Mouse (Mus musculus): Measurements from ENCODE around the gene Etnppl. TPM values are rescaled to one million over a fixed set of nuclear protein-coding genes. Genes with fewer than 3 reads are reported as not detected.

The Etnppl gene
- polyA plus RNA-seq, 1 experiment from 2014 or later, result not detected

DNA sequence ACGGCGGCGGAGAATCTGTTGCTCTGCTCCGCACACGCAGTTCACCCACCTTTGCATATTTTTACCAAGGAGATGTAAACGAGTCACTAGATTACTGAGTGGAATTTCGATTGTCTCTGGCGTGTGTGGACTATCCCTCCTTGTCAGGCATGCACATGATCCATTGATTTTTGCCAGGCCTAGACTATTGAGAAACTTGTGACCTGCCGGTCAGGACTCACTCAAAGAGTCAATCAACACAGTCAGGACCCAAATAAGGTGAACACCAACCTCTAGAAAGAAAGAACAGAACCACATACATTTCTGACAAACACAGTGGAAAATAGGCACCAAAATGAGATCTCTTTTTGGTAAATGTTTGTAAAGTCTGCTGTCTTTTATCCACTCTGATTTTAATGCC is 2.8 kb upstream of the Etnppl start:
- H3K4me1 ChIP-seq, result no peaks in the 10 kb centered on the region
- H3K9ac ChIP-seq, result no peak overlapping the region
- H3K36me3 ChIP-seq, result no peaks in the 10 kb centered on the region
- WGBS (ENCODE audit: insufficient replicate concordance), result 69% methylated on average over 9 of the region's 9 CpGs
- ATAC-seq, result no peak
- H3K4me3 ChIP-seq, result no peak overlapping the region
- H3K27me3 ChIP-seq (replicated peaks), result peaks cover 26% of the 10 kb centered on the region
- H3K4me2 ChIP-seq, result no peak overlapping the region
- no peak overlapping the region for H3K27ac ChIP-seq
- no peaks in the 10 kb centered on the region for H3K9me3 ChIP-seq (replicated peaks)

GRCm38 (mm10) chr3:130615625-130616024 is 1.6 kb upstream of the Etnppl start:
- no peaks in the 10 kb centered on the region for H3K36me3 ChIP-seq
- ATAC-seq, result no peak
- no peaks in the 10 kb centered on the region for H3K9me3 ChIP-seq (replicated peaks)
- no peak overlapping the region for H3K27ac ChIP-seq
- no peaks in the 10 kb centered on the region for H3K4me1 ChIP-seq
- H3K9ac ChIP-seq, result no peak overlapping the region
- H3K4me3 ChIP-seq, result no peak overlapping the region
- H3K27me3 ChIP-seq (replicated peaks), result peaks cover 26% of the 10 kb centered on the region
- 50% methylated on average over 8 of the region's 8 CpGs for WGBS (ENCODE audit: insufficient replicate concordance)
- H3K4me2 ChIP-seq, result no peak overlapping the region

- Histone ChIP-seq H3K9me3 (replicated peaks) (no peaks in the 10 kb centered on the region), H3K9ac (no peak overlapping the region), H3K27ac (no peak overlapping the region), H3K4me2 (no peak overlapping the region), H3K4me3 (no peak overlapping the region), H3K36me3 (no peaks in the 10 kb centered on the region), H3K4me1 (no peaks in the 10 kb centered on the region), H3K27me3 (replicated peaks) (peaks cover 26% of the 10 kb centered on the region)
- ATAC-seq, result no peak
- 63% methylated on average over 12 of the region's 12 CpGs for WGBS (ENCODE audit: insufficient replicate concordance)
Measured at GRCm38 (mm10) chr3:130620517-130621146, 3.4 kb downstream of the Etnppl start.

DNA sequence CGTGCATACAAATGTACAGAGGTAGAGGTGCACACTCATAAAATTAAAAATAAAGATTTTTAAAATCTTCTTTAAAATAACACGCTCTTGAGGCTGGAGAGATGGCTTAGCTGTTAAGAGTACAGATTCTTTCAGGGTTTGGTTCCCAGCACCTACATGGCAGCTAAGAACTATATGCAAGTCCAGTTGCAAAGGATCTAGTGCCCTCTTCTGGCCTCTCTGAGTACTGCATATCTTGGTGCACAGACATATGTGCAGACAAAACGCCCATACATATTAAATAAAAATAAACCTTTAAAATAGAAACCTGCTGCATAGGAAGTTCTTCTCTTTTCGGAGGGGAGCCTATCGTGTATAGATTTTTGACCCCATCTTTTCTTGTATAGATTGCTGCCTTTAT is 11.1 kb downstream of the Etnppl start:
- Histone ChIP-seq H3K9me3 (replicated peaks) (0 out of 2 replicates have a peak, but pooled peaks cover 4% of the 10 kb centered on the region), H3K27me3 (replicated peaks) (no peaks in the 10 kb centered on the region), H3K4me1 (no peaks in the 10 kb centered on the region), H3K4me2 (no peak overlapping the region), H3K9ac (no peak overlapping the region), H3K4me3 (no peak overlapping the region), H3K27ac (no peak overlapping the region), H3K36me3 (no peaks in the 10 kb centered on the region)
- no peak for ATAC-seq
- WGBS (ENCODE audit: insufficient replicate concordance), result 70% methylated on average over 5 of the region's 5 CpGs

DNA sequence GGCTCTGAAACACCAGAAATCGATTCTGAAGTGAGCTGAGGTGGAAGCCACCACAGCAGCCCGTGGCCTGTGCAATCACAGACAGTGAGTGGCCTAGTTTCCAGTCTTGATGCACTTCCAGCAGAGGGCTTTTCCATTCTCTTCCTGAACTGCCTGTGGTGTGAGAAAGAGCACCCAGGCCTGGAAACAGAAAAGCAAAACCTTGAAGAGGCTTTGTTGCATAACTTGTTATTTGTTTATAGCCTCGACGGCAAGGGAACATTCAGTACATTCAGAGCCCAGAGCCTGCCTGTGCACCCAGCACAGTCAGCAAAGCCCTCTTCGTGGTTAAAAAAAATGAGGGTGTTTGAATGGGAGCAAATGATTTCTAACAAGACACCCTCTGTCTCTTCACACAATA is 16.6 kb downstream of the Etnppl start:
- no peak for ATAC-seq
- WGBS (ENCODE audit: insufficient replicate concordance), result 60% methylated on average over 5 of the region's 5 CpGs
- Histone ChIP-seq H3K36me3 (no peaks in the 10 kb centered on the region), H3K4me3 (no peak overlapping the region), H3K27me3 (replicated peaks) (no peaks in the 10 kb centered on the region), H3K4me2 (no peak overlapping the region), H3K9me3 (replicated peaks) (no peaks in the 10 kb centered on the region), H3K9ac (no peak overlapping the region), H3K27ac (no peak overlapping the region), H3K4me1 (no peaks in the 10 kb centered on the region)

GRCm38 (mm10) chr3:130646110-130646810 is 29.0 kb downstream of the Etnppl start:
- Histone ChIP-seq H3K27me3 (replicated peaks) (no peaks in the 10 kb centered on the region), H3K4me3 (no peak overlapping the region), H3K4me2 (no peak overlapping the region), H3K9ac (no peak overlapping the region), H3K27ac (no peak overlapping the region), H3K4me1 (no peaks in the 10 kb centered on the region), H3K36me3 (no peaks in the 10 kb centered on the region), H3K9me3 (replicated peaks) (no peaks in the 10 kb centered on the region)
- ATAC-seq, result no peak
- 71% methylated on average over 11 of the region's 11 CpGs for WGBS (ENCODE audit: insufficient replicate concordance)

DNA sequence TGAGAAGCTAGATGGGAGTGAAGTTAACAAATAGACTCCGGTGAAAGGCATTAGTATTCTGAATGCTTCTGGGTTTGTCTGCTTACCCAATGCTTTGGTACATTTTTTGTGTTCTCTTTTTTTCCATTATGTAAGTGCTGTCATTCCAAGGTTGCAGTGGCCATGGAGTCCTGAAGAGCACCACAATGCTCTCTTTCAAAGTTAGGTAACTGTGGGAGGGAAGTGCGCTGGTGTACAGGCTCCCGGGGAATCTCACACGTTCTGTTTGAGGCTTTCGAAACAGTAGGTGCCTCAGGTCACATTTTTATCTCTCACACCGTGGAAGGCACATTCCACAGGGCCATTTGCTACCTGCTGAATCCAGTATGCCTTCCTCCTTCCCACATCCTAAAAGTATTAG is 32.3 kb downstream of the Etnppl start:
- H3K9me3 ChIP-seq (replicated peaks), result no peaks in the 10 kb centered on the region
- no peak overlapping the region for H3K27ac ChIP-seq
- H3K27me3 ChIP-seq (replicated peaks), result no peaks in the 10 kb centered on the region
- H3K4me1 ChIP-seq, result no peaks in the 10 kb centered on the region
- no peak overlapping the region for H3K9ac ChIP-seq
- no peak for ATAC-seq
- no peak overlapping the region for H3K4me3 ChIP-seq
- H3K36me3 ChIP-seq, result no peaks in the 10 kb centered on the region
- no peak overlapping the region for H3K4me2 ChIP-seq
- WGBS (ENCODE audit: insufficient replicate concordance), result 41% methylated on average over 6 of the region's 6 CpGs

GRCm38 (mm10) chr3:130660619-130661018 is 43.4 kb downstream of the Etnppl start:
- ATAC-seq, result no peak
- no peak overlapping the region for H3K4me2 ChIP-seq
- no peak overlapping the region for H3K27ac ChIP-seq
- WGBS (ENCODE audit: insufficient replicate concordance), result 34% methylated on average over 6 of the region's 6 CpGs
- H3K9me3 ChIP-seq (replicated peaks), result no peaks in the 10 kb centered on the region
- H3K4me1 ChIP-seq, result 0 out of 2 replicates have a peak, but pooled peaks cover 7% of the 10 kb centered on the region
- no peak overlapping the region for H3K4me3 ChIP-seq
- no peak overlapping the region for H3K9ac ChIP-seq
- H3K36me3 ChIP-seq, result no peaks in the 10 kb centered on the region
- H3K27me3 ChIP-seq (replicated peaks), result no peaks in the 10 kb centered on the region

GRCm38 (mm10) chr3:130662496-130662895 is 45.2 kb downstream of the Etnppl start:
- WGBS (ENCODE audit: insufficient replicate concordance), result 78% methylated on average over 3 of the region's 3 CpGs
- ATAC-seq, result no peak
- no peak overlapping the region for H3K9ac ChIP-seq
- H3K27ac ChIP-seq, result no peak overlapping the region
- H3K4me2 ChIP-seq, result no peak overlapping the region
- no peak overlapping the region for H3K4me3 ChIP-seq
- no peaks in the 10 kb centered on the region for H3K27me3 ChIP-seq (replicated peaks)
- no peaks in the 10 kb centered on the region for H3K9me3 ChIP-seq (replicated peaks)
- H3K4me1 ChIP-seq, result 0 out of 2 replicates have a peak, but pooled peaks cover 7% of the 10 kb centered on the region
- no peaks in the 10 kb centered on the region for H3K36me3 ChIP-seq

DNA sequence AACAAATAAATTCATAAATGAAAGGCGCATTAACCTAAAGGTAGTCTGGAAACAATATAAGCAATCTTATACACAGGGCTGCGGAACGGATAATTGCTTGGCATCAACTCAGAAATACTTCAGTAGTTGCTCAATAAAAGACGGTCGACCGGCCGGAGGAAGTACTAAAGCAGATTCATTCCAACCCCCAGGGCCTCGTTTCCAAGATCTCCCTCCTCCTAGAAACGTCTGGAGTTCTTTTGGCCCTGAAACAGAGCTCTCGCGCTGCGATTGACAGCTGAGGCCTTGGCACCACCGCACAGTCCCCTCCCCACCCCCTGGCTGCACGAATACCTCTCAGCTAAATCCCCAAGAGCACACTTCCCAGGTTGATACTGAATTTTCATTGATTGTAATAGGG is 54.0 kb downstream of the Etnppl start:
- 69% methylated on average over 14 of the region's 14 CpGs for WGBS (ENCODE audit: insufficient replicate concordance)
- Histone ChIP-seq H3K36me3 (no peaks in the 10 kb centered on the region), H3K9ac (no peak overlapping the region), H3K27ac (no peak overlapping the region), H3K4me3 (no peak overlapping the region), H3K27me3 (replicated peaks) (no peaks in the 10 kb centered on the region), H3K4me2 (no peak overlapping the region), H3K9me3 (replicated peaks) (no peaks in the 10 kb centered on the region), H3K4me1 (no peaks in the 10 kb centered on the region)
- ATAC-seq, result no peak

DNA sequence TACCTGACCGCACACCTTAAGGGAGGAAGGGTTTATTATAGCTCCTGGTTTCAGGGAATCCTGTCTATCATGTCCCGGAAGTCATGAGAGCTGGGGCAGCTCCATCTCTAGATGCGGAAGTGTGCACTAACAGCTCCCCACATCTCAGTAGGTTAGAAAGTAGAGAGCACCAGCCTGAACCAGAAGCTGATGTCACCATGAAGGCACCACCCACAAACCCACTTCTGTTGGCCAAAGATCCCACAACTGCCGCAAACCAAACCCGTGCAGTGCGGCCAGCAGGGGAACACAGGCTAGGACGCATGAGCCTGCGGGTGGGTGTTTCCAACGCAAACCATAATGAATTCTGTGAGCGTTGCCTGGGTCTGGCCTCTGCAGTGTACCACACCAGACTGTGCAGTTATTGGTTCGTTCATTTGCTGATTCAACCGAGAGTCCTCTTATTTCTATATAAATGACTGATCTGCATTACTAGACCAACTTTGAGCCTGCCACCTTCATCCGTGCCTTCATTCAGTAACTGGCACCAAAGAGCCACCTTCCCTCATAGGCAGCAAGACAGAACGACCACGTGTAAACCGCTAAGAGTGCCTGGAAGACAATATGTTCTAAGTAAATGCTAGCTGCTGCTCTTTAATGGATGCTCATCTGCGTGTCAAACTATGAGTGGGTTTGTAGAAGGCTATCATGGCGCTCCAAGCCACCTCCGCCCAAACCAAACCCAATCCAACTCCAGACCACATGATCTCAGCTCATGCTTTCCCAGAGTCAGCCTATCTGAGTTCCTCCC is 60.6 kb downstream of the Etnppl start:
- Histone ChIP-seq H3K4me1 (no peaks in the 10 kb centered on the region), H3K27ac (no peak overlapping the region), H3K36me3 (no peaks in the 10 kb centered on the region), H3K27me3 (replicated peaks) (no peaks in the 10 kb centered on the region), H3K9me3 (replicated peaks) (no peaks in the 10 kb centered on the region), H3K9ac (no peak overlapping the region), H3K4me2 (no peak overlapping the region), H3K4me3 (no peak overlapping the region)
- 81% methylated on average over 19 of the region's 19 CpGs for WGBS (ENCODE audit: insufficient replicate concordance)
- no peak for ATAC-seq

GRCm38 (mm10) chr3:130681226-130681625 is 64.0 kb downstream of the Etnppl start:
- no peaks in the 10 kb centered on the region for H3K9me3 ChIP-seq (replicated peaks)
- H3K27ac ChIP-seq, result no peak overlapping the region
- 71% methylated on average over 2 of the region's 2 CpGs for WGBS (ENCODE audit: insufficient replicate concordance)
- no peak overlapping the region for H3K4me3 ChIP-seq
- no peaks in the 10 kb centered on the region for H3K36me3 ChIP-seq
- H3K4me2 ChIP-seq, result no peak overlapping the region
- no peak for ATAC-seq
- no peaks in the 10 kb centered on the region for H3K4me1 ChIP-seq
- no peaks in the 10 kb centered on the region for H3K27me3 ChIP-seq (replicated peaks)
- no peak overlapping the region for H3K9ac ChIP-seq
